Mouse (Mus musculus): ENCODE measurements around the gene Slc7a8. TPM values are rescaled to one million over a fixed set of nuclear protein-coding genes. Genes with fewer than 3 reads are reported as not detected.

The Slc7a8 gene
- polyA plus RNA-seq, 1 experiment: 0.25 TPM

DNA sequence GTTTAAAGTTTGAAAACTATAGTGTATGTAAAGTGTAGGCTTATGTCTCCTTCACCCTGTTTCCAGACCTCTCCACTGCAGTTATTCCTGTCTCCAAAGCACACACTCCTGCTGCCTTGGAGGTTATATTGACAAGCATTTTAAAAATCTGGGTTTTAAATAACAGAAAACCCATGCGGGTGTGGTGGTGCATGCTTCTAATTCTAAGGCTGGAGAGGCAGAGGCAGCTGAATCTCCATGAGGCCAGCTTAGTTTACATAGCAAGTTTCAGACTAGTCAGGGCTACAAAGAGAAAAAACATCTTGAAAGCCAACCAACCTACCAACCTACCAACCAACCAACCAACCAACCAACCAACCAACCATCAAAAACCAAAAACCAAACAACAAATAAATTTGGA is 66.3 kb downstream of the Slc7a8 start:
- TF ChIP-seq TAL1 (IDR thresholded peaks at IDR 0.05; ENCODE audit: low read length): no peak
- TF ChIP-seq GATA1 (IDR thresholded peaks at IDR 0.05; ENCODE audit: low read length): no peak
- peaks cover 18% of the 10 kb centered on the region for H3K4me1 ChIP-seq (ENCODE audit: control insufficient read depth)
- no peaks in the 10 kb centered on the region for H3K9me3 ChIP-seq (ENCODE audit: control insufficient read depth, low read length)
- peaks cover 32% of the 10 kb centered on the region for H3K27me3 ChIP-seq (ENCODE audit: control insufficient read depth)
- H3K4me3 ChIP-seq (replicated peaks): no peak overlapping the region
- no peaks in the 10 kb centered on the region for H3K36me3 ChIP-seq (ENCODE audit: control insufficient read depth)

DNA sequence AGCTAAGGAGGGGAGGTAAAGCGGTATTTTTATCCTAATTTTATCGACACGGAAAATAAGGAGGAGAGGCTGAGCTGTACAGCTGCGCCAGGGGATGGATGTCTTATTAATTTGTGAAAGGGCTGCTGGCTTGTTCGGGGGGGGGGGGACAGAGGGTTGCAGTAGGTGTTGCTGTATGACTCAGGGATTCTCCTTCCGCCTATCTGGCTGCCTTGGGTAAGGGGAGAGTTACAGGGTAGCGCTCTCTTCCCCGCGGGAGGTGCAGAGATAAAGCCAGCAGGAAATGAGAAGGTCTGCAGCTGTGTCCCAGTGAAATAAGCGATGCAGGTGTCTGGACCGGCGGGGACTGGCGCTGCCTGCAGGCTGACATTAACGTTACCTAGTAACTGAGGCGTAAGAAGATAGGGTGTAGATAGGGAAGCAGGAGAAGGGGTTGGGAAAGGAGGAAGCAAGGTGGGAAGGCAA is 67.1 kb downstream of the Slc7a8 start:
- Histone ChIP-seq H3K9me3 (ENCODE audit: control insufficient read depth, low read length) (no peaks in the 10 kb centered on the region), H3K4me1 (ENCODE audit: control insufficient read depth) (peaks cover 18% of the 10 kb centered on the region), H3K36me3 (ENCODE audit: control insufficient read depth) (no peaks in the 10 kb centered on the region), H3K4me3 (replicated peaks) (peak overlapping the region; percentile 31), H3K27me3 (ENCODE audit: control insufficient read depth) (peaks cover 39% of the 10 kb centered on the region)
- TF ChIP-seq GATA1 (IDR thresholded peaks at IDR 0.05; ENCODE audit: low read length) (no peak), TAL1 (IDR thresholded peaks at IDR 0.05; ENCODE audit: low read length) (no peak)

DNA sequence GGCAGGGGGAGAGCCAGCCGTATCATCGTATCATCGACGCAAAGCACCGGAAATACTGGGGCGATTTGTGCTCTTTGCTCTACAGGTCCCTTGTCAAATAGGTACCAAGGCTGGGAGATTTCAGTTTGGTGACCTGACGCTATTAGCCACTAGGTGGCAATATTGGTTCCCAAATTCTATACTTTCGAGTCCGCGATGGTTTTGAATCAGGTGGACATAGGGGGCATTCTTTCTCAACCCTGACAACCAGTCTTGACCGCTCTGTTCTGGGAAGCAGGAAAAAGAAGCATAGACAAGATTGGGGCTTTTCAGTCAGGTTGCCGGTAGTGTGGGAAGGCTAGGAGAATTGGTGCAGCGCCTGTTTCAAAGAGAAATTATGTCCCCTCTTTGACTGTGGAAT is 67.6 kb downstream of the Slc7a8 start:
- peaks cover 18% of the 10 kb centered on the region for H3K4me1 ChIP-seq (ENCODE audit: control insufficient read depth)
- TF ChIP-seq TAL1 (IDR thresholded peaks at IDR 0.05; ENCODE audit: low read length): no peak
- no peak for TF ChIP-seq GATA1 (IDR thresholded peaks at IDR 0.05; ENCODE audit: low read length)
- no peaks in the 10 kb centered on the region for H3K9me3 ChIP-seq (ENCODE audit: control insufficient read depth, low read length)

GRCm38 (mm10) chr14:54712861-54713260 is 68.9 kb downstream of the Slc7a8 start:
- Histone ChIP-seq H3K36me3 (ENCODE audit: control insufficient read depth) (no peaks in the 10 kb centered on the region), H3K4me3 (replicated peaks) (no peak overlapping the region), H3K4me1 (ENCODE audit: control insufficient read depth) (peaks cover 20% of the 10 kb centered on the region), H3K9me3 (ENCODE audit: control insufficient read depth, low read length) (no peaks in the 10 kb centered on the region), H3K27me3 (ENCODE audit: control insufficient read depth) (peaks cover 57% of the 10 kb centered on the region)
- no peak for TF ChIP-seq TAL1 (IDR thresholded peaks at IDR 0.05; ENCODE audit: low read length)
- no peak for TF ChIP-seq GATA1 (IDR thresholded peaks at IDR 0.05; ENCODE audit: low read length)

More for the DNA sequence above, 67.6 kb downstream of the Slc7a8 start:
- Histone ChIP-seq H3K36me3 (ENCODE audit: control insufficient read depth) (no peaks in the 10 kb centered on the region), H3K4me3 (replicated peaks) (peak overlapping the region; percentile 31), H3K27me3 (ENCODE audit: control insufficient read depth) (peaks cover 44% of the 10 kb centered on the region)

- Histone ChIP-seq H3K4me3 (replicated peaks) (no peak within 1 kb of the TSS), H3K27me3 (ENCODE audit: control insufficient read depth) (peaks cover 65% of the 10 kb centered on the region), H3K36me3 (ENCODE audit: control insufficient read depth) (no peaks in the 10 kb centered on the region), H3K4me1 (ENCODE audit: control insufficient read depth) (peaks cover 22% of the 10 kb centered on the region), H3K9me3 (ENCODE audit: control insufficient read depth, low read length) (no peaks in the 10 kb centered on the region)
- TF ChIP-seq GATA1 (IDR thresholded peaks at IDR 0.05; ENCODE audit: low read length): no peak
- TF ChIP-seq TAL1 (IDR thresholded peaks at IDR 0.05; ENCODE audit: low read length): no peak
Measured at GRCm38 (mm10) chr14:54712074-54712473, 69.7 kb downstream of the Slc7a8 start, which contains the start of gene Cebpe. Gene Cebpe (minus strand): TSS chr14:54712174.

- Histone ChIP-seq H3K27me3 (ENCODE audit: control insufficient read depth) (peaks cover 62% of the 10 kb centered on the region), H3K9me3 (ENCODE audit: control insufficient read depth, low read length) (no peaks in the 10 kb centered on the region), H3K4me1 (ENCODE audit: control insufficient read depth) (peaks cover 35% of the 10 kb centered on the region), H3K36me3 (ENCODE audit: control insufficient read depth) (no peaks in the 10 kb centered on the region), H3K4me3 (replicated peaks) (no peak overlapping the region)
- TF ChIP-seq GATA1 (IDR thresholded peaks at IDR 0.05; ENCODE audit: low read length): no peak
- TF ChIP-seq TAL1 (IDR thresholded peaks at IDR 0.05; ENCODE audit: low read length): no peak
Measured at GRCm38 (mm10) chr14:54709054-54709453, 72.7 kb downstream of the Slc7a8 start.

DNA sequence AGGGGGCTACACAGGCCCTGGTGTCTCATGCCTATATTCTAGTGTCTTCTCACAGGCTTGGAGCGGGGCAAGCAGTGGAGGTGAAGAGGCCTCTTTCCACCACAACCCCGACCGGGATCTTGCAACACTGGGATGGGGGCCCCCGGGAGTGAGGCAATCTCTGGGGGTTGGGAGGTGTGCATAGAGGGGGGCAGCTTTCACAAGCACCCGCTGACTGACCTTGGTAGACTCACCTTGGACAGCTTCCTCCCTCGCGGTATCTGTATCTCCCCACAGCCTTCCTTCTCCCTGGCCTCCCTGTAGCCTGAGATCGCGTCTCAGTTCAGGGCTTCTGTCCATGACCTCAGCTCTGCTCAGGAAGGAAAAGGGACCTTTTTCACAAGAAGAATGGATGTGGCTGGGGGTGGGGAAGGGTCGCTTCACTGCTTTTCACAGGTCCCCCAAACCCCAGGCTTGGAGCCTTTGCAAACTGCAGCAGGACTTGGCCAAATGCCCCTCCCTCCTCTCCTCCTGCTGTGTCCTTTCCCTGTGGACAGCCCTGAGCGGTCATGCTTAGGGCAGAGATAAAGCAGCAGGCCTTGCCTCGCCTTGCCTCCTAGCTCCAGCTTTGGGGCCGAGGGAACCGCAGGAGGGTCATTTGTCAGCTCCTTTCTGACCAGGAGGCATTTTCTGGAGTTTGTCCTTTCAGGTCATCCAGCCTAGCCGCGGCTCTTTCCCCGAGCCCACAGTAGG is 75.0 kb downstream of the Slc7a8 start:
- H3K9me3 ChIP-seq (ENCODE audit: control insufficient read depth, low read length): no peaks in the 10 kb centered on the region
- no peaks in the 10 kb centered on the region for H3K36me3 ChIP-seq (ENCODE audit: control insufficient read depth)
- peaks cover 28% of the 10 kb centered on the region for H3K4me1 ChIP-seq (ENCODE audit: control insufficient read depth)
- no peak overlapping the region for H3K4me3 ChIP-seq (replicated peaks)
- no peak for TF ChIP-seq GATA1 (IDR thresholded peaks at IDR 0.05; ENCODE audit: low read length)
- no peak for TF ChIP-seq TAL1 (IDR thresholded peaks at IDR 0.05; ENCODE audit: low read length)
- H3K27me3 ChIP-seq (ENCODE audit: control insufficient read depth): peaks cover 79% of the 10 kb centered on the region

GRCm38 (mm10) chr14:54705844-54706243 is 75.9 kb downstream of the Slc7a8 start:
- Histone ChIP-seq H3K4me3 (replicated peaks) (peak overlapping the region; percentile 29), H3K9me3 (ENCODE audit: control insufficient read depth, low read length) (no peaks in the 10 kb centered on the region), H3K4me1 (ENCODE audit: control insufficient read depth) (peaks cover 31% of the 10 kb centered on the region), H3K36me3 (ENCODE audit: control insufficient read depth) (no peaks in the 10 kb centered on the region), H3K27me3 (ENCODE audit: control insufficient read depth) (peaks cover 75% of the 10 kb centered on the region)
- peak; percentile 82 for TF ChIP-seq GATA1 (IDR thresholded peaks at IDR 0.05; ENCODE audit: low read length)
- peak; percentile 93 for TF ChIP-seq TAL1 (IDR thresholded peaks at IDR 0.05; ENCODE audit: low read length)

- no peak for TF ChIP-seq TAL1 (IDR thresholded peaks at IDR 0.05; ENCODE audit: low read length)
- no peak for TF ChIP-seq GATA1 (IDR thresholded peaks at IDR 0.05; ENCODE audit: low read length)
- Histone ChIP-seq H3K4me1 (ENCODE audit: control insufficient read depth) (peaks cover 29% of the 10 kb centered on the region), H3K4me3 (replicated peaks) (no peak overlapping the region), H3K36me3 (ENCODE audit: control insufficient read depth) (no peaks in the 10 kb centered on the region), H3K27me3 (ENCODE audit: control insufficient read depth) (peaks cover 53% of the 10 kb centered on the region), H3K9me3 (ENCODE audit: control insufficient read depth, low read length) (no peaks in the 10 kb centered on the region)
Measured at GRCm38 (mm10) chr14:54703207-54703606, 78.5 kb downstream of the Slc7a8 start.

Data from erythroblast, embryonic 14.5 days (primary cell).